Mouse (Mus musculus) neural tube, embryonic 15.5 days (tissue): ENCODE data around the gene Focad. TPM values are rescaled to one million over a fixed set of nuclear protein-coding genes. Genes with fewer than 3 reads are reported as not detected.
A peak's percentile ranks its signal among the peaks of the same experiment; 100 is the strongest.

ENCODE experiments used
- ATAC-seq: fragments of 200-750 bp; cut with Nextera tagmentation; 2 replicates; pipeline ENCODE4 v1.8.0; 2017; ENCODE audit warnings: mild to moderate bottlenecking, moderate TSS enrichment, moderate library complexity; ENCODE audit not compliant: low FRiP score
- H3K27ac ChIP-seq: fragments of 300-500 bp; sonication (generic); replicated peaks from 2 replicates; pipeline ENCODE4 v1.5.1; 2015; ENCODE audit warnings: mild to moderate bottlenecking, inconsistent platforms
- H3K27me3 ChIP-seq: fragments of 300-500 bp; sonication (generic); replicated peaks from 2 replicates; pipeline ENCODE4 v1.6.1; 2015; ENCODE audit warnings: inconsistent platforms
- H3K36me3 ChIP-seq: fragments of 300-500 bp; sonication (generic); 2 replicates; pipeline ENCODE4 v1.6.1; 2015; ENCODE audit warnings: inconsistent platforms
- H3K4me1 ChIP-seq: fragments of 300-500 bp; sonication (generic); 2 replicates; pipeline ENCODE4 v1.6.1; 2015; ENCODE audit warnings: inconsistent platforms
- H3K4me2 ChIP-seq: fragments of 300-500 bp; sonication (generic); 2 replicates; pipeline ENCODE4 v1.6.1; 2015; ENCODE audit warnings: inconsistent platforms, mild to moderate bottlenecking, moderate library complexity
- H3K4me3 ChIP-seq: fragments of 300-500 bp; sonication (generic); replicated peaks from 2 replicates; pipeline ENCODE4 v1.5.1; 2015; ENCODE audit warnings: mild to moderate bottlenecking, inconsistent platforms
- H3K9ac ChIP-seq: fragments of 300-500 bp; sonication (generic); replicated peaks from 2 replicates; pipeline ENCODE4 v1.6.1; 2015; ENCODE audit warnings: mild to moderate bottlenecking, inconsistent platforms
- H3K9me3 ChIP-seq: fragments of 300-500 bp; sonication (generic); replicated peaks from 2 replicates; pipeline ENCODE4 v1.6.1; 2016; ENCODE audit warnings: inconsistent platforms
- WGBS: fragments of 180-500 bp; shearing (Covaris S2); methylation state at CpG from one replicate; pipeline ENCODE4 v1.1.7; 2015; ENCODE audit warnings: mixed read lengths; 5-methylcytosine and 5-hydroxymethylcytosine counted together
- microRNA counts: library from miRNA; unstranded; fragments of <30 nt; microRNA quantifications from one replicate; lab custom pipeline; 2016
- microRNA-seq: library from miRNA; unstranded; fragments of <30 nt; microRNA quantifications from one replicate; pipeline ENCODE4, GENCODE M21; 2017
- polyA plus RNA-seq: library from polyadenylated mRNA; unstranded; fragments of >200 nt; fragmentation: Nextera tagmentation; extraction: Ambion mirVana; gene quantifications from 2 replicates; pipeline ENCODE4 v1.2.1, GENCODE M21; 2015

Gene Focad
- polyA plus RNA-seq, 1 experiment from 2014 or later: 12.2 TPM

GRCm38 (mm10) chr4:88440814-88441213 is 346.4 kb downstream of the Focad start:
- 94% methylated on average over 7 of the region's 7 CpGs for WGBS
- H3K4me1 ChIP-seq: peaks cover 11% of the 10 kb centered on the region
- H3K27me3 ChIP-seq: no peaks in the 10 kb centered on the region
- no peak overlapping the region for H3K4me2 ChIP-seq
- no peak overlapping the region for H3K9ac ChIP-seq
- ATAC-seq: no peak
- no peaks in the 10 kb centered on the region for H3K36me3 ChIP-seq
- H3K27ac ChIP-seq: no peak overlapping the region
- no peak overlapping the region for H3K4me3 ChIP-seq
- no peaks in the 10 kb centered on the region for H3K9me3 ChIP-seq

DNA sequence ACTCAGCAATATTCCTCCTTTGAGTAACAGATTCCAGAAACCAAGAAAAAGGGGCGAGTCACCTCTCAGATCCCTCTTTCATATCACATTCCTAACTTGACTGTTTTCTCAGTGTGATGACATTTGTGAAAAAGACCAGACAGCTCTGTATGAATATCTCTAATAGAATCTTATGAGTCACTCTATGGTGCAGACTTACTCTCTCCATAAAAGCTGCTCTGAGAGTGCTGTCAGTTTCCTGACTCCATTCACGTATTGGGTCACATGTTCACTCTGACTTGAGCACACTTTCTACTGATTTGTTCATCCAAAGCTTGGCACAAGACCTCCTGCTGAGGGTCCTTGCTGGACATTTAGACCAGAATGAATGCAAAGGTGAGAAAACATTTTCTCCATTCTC is 354.5 kb downstream of the Focad start:
- Histone ChIP-seq H3K9me3 (no peaks in the 10 kb centered on the region), H3K4me3 (no peak overlapping the region), H3K36me3 (no peaks in the 10 kb centered on the region), H3K9ac (no peak overlapping the region), H3K4me2 (no peak overlapping the region), H3K4me1 (no peaks in the 10 kb centered on the region), H3K27me3 (no peaks in the 10 kb centered on the region), H3K27ac (no peak overlapping the region)
- 75% methylated on average over 2 of the region's 2 CpGs for WGBS
- no peak for ATAC-seq

GRCm38 (mm10) chr4:88450087-88450765 is 355.8 kb downstream of the Focad start:
- H3K36me3 ChIP-seq: no peaks in the 10 kb centered on the region
- no peak overlapping the region for H3K27ac ChIP-seq
- H3K9me3 ChIP-seq: no peaks in the 10 kb centered on the region
- no peak overlapping the region for H3K4me3 ChIP-seq
- no peak overlapping the region for H3K4me2 ChIP-seq
- 97% methylated on average over 1 of the region's 1 CpGs for WGBS
- H3K4me1 ChIP-seq: no peaks in the 10 kb centered on the region
- H3K27me3 ChIP-seq: no peaks in the 10 kb centered on the region
- H3K9ac ChIP-seq: no peak overlapping the region
- no peak for ATAC-seq

DNA sequence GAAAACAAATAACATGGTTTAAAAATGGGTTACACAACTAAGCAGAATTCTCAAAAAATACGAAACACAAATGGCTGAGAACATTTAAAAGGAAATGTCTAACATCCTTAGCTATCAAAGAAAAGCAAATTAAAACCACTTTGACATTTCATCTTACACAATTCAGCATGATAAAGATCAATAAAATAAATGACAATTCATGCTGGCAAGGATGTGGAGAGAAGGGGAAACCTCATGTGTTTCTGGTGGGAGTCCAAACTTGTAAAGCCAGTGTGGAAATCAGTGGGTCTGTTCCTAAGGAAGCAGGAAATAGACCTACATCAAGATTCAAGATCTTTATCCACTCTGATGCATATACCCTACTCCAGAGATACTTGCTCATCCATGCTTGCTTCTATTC is 363.7 kb downstream of the Focad start:
- no peaks in the 10 kb centered on the region for H3K27me3 ChIP-seq
- H3K4me3 ChIP-seq: no peak overlapping the region
- H3K9me3 ChIP-seq: no peaks in the 10 kb centered on the region
- H3K36me3 ChIP-seq: no peaks in the 10 kb centered on the region
- no peak overlapping the region for H3K4me2 ChIP-seq
- 90% methylated on average over 1 of the region's 1 CpGs for WGBS
- H3K4me1 ChIP-seq: no peaks in the 10 kb centered on the region
- no peak overlapping the region for H3K27ac ChIP-seq
- ATAC-seq: no peak
- no peak overlapping the region for H3K9ac ChIP-seq

DNA sequence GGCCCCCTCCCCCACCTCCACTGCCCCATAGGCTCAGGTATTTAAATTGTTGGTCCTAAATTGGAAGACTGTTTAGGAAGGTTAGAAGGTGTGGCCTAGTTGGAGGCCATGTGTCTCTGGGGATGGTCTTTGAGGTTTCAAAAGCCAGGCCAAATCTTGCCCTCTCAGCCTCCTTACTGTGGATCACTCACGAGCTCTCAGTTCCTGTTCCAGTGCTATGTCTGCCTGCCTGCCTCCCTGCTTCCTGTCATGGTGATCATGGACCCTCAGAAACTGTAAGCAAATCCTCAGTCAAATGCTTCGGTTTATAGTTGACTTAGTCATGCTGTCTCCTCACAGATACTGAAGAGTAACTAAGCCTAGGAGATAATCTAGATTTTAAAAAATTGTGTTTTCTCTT is 364.2 kb downstream of the Focad start:
- Histone ChIP-seq H3K4me1 (no peaks in the 10 kb centered on the region), H3K9me3 (no peaks in the 10 kb centered on the region), H3K4me3 (no peak overlapping the region), H3K9ac (no peak overlapping the region), H3K36me3 (no peaks in the 10 kb centered on the region), H3K4me2 (no peak overlapping the region), H3K27ac (no peak overlapping the region), H3K27me3 (no peaks in the 10 kb centered on the region)
- 82% methylated on average over 2 of the region's 2 CpGs for WGBS
- no peak for ATAC-seq

MicroRNAs encoded within 50 kb of the gene (microRNA counts, 519-probe panel; counts per million panel counts)
- microRNA mmu-miR-491 (lab: Ali Mortazavi, UCI): 1,258 counts per million, percentile 9 among the panel's probes with 10 or more counts

Small RNA genes within 50 kb of the gene (microRNA-seq; reads per million reads assigned to microRNA genes)
- gene Mir491: 1.7 reads per million, percentile 2 among the genes with 10 or more reads in this experiment

Other genes with a start within 250 kb of the Focad start
- gene Mllt3, start 61.3 kb upstream of the Focad start, polyA plus RNA-seq: 62.3 and 69.0 TPM in 2 replicates